Mouse (Mus musculus): ENCODE data around the gene Spc24. TPM values are rescaled to one million over a fixed set of nuclear protein-coding genes. Genes with fewer than 3 reads are reported as not detected.
"Not testable (repeated sequence)": the region's sequence is repeated elsewhere in the genome, so short reads cannot be mapped to it uniquely, and the experiment has no call there.

The Spc24 gene
- polyA plus RNA-seq, 1 experiment from 2014 or later: 94.2 TPM

GRCm38 (mm10) chr9:21781657-21782468 is 21.8 kb upstream of the Spc24 start:
- WGBS: 76% methylated on average over 15 of the region's 15 CpGs
- Histone ChIP-seq H3K9me3 (no peaks in the 10 kb centered on the region), H3K4me2 (replicated peaks) (no peak overlapping the region), H3K4me1 (replicated peaks) (no peaks in the 10 kb centered on the region), H3K4me3 (replicated peaks) (no peak overlapping the region), H3K9ac (no peak overlapping the region), H3K27ac (no peak overlapping the region), H3K36me3 (peaks cover 34% of the 10 kb centered on the region), H3K27me3 (replicated peaks) (no peaks in the 10 kb centered on the region)
- ATAC-seq: no peak

GRCm38 (mm10) chr9:21777726-21778125 is 17.6 kb upstream of the Spc24 start:
- Histone ChIP-seq H3K27me3 (replicated peaks) (no peaks in the 10 kb centered on the region), H3K4me2 (replicated peaks) (no peak overlapping the region), H3K36me3 (peaks cover 53% of the 10 kb centered on the region), H3K9ac (no peak overlapping the region), H3K4me3 (replicated peaks) (no peak overlapping the region), H3K9me3 (no peaks in the 10 kb centered on the region), H3K27ac (no peak overlapping the region), H3K4me1 (replicated peaks) (no peaks in the 10 kb centered on the region)
- 84% methylated on average over 3 of the region's 3 CpGs for WGBS
- ATAC-seq: no peak

- no peak for ATAC-seq
These were observed 14.2 kb upstream of the Spc24 start for GRCm38 (mm10) chr9:21774353-21774752.

GRCm38 (mm10) chr9:21773396-21773795 is 13.3 kb upstream of the Spc24 start:
- ATAC-seq; H3K9ac ChIP-seq; H3K27ac ChIP-seq; H3K4me1 ChIP-seq (replicated peaks); H3K9me3 ChIP-seq; H3K27me3 ChIP-seq (replicated peaks); H3K4me2 ChIP-seq (replicated peaks); H3K4me3 ChIP-seq (replicated peaks): not testable (repeated sequence)
- peaks cover 43% of the 10 kb centered on the region for H3K36me3 ChIP-seq
- 86% methylated on average over 5 of the region's 5 CpGs for WGBS

More at GRCm38 (mm10) chr9:21774353-21774752, 14.2 kb upstream of the Spc24 start:
- no peaks in the 10 kb centered on the region for H3K4me1 ChIP-seq (replicated peaks)
- H3K36me3 ChIP-seq: peaks cover 48% of the 10 kb centered on the region
- no peaks in the 10 kb centered on the region for H3K9me3 ChIP-seq
- WGBS: 92% methylated on average over 16 of the region's 16 CpGs
- no peak overlapping the region for H3K4me2 ChIP-seq (replicated peaks)
- H3K27ac ChIP-seq: no peak overlapping the region
- no peak overlapping the region for H3K4me3 ChIP-seq (replicated peaks)
- no peaks in the 10 kb centered on the region for H3K27me3 ChIP-seq (replicated peaks)
- H3K9ac ChIP-seq: no peak overlapping the region

- no peaks in the 10 kb centered on the region for H3K27me3 ChIP-seq (replicated peaks)
- ATAC-seq: no peak; the same call in 1 of the 2 replicates
- H3K9me3 ChIP-seq: no peaks in the 10 kb centered on the region
- H3K9ac ChIP-seq: no peak overlapping the region
- no peaks in the 10 kb centered on the region for H3K4me1 ChIP-seq (replicated peaks)
- H3K27ac ChIP-seq: peak overlapping the region; percentile 37
- no peak overlapping the region for H3K4me3 ChIP-seq (replicated peaks)
- peaks cover 26% of the 10 kb centered on the region for H3K36me3 ChIP-seq
- 77% methylated on average over 26 of the region's 26 CpGs for WGBS
- H3K4me2 ChIP-seq (replicated peaks): no peak overlapping the region
These were observed 9.6 kb upstream of the Spc24 start for GRCm38 (mm10) chr9:21769558-21770183.

GRCm38 (mm10) chr9:21768511-21769411 is 8.7 kb upstream of the Spc24 start:
- H3K9ac ChIP-seq: no peak overlapping the region
- H3K4me1 ChIP-seq (replicated peaks): no peaks in the 10 kb centered on the region
- H3K9me3 ChIP-seq: no peaks in the 10 kb centered on the region
- ATAC-seq: peak; percentile 37; the same call in 1 of the 2 replicates
- peak overlapping the region; percentile 64 for H3K27ac ChIP-seq
- peaks cover 21% of the 10 kb centered on the region for H3K36me3 ChIP-seq
- no peak overlapping the region for H3K4me3 ChIP-seq (replicated peaks)
- WGBS: 59% methylated on average over 13 of the region's 13 CpGs
- no peaks in the 10 kb centered on the region for H3K27me3 ChIP-seq (replicated peaks)
- no peak overlapping the region for H3K4me2 ChIP-seq (replicated peaks)

GRCm38 (mm10) chr9:21767896-21768295 is 7.8 kb upstream of the Spc24 start:
- peak; percentile 42; the same call in 1 of the 2 replicates for ATAC-seq
- Histone ChIP-seq H3K36me3 (peaks cover 18% of the 10 kb centered on the region), H3K4me3 (replicated peaks) (no peak overlapping the region), H3K4me1 (replicated peaks) (no peaks in the 10 kb centered on the region), H3K9me3 (no peaks in the 10 kb centered on the region), H3K27ac (no peak overlapping the region), H3K27me3 (replicated peaks) (no peaks in the 10 kb centered on the region), H3K4me2 (replicated peaks) (no peak overlapping the region), H3K9ac (no peak overlapping the region)
- 78% methylated on average over 11 of the region's 11 CpGs for WGBS

GRCm38 (mm10) chr9:21764084-21764999 is 4.2 kb upstream of the Spc24 start:
- Histone ChIP-seq H3K36me3 (peaks cover 7% of the 10 kb centered on the region; the same call in 1 of the 2 replicates), H3K4me3 (replicated peaks) (no peak overlapping the region), H3K4me2 (replicated peaks) (no peak overlapping the region), H3K27ac (no peak overlapping the region), H3K9me3 (no peaks in the 10 kb centered on the region), H3K4me1 (replicated peaks) (0 out of 2 replicates have a peak, but pooled peaks cover 4% of the 10 kb centered on the region), H3K27me3 (replicated peaks) (no peaks in the 10 kb centered on the region), H3K9ac (no peak overlapping the region)
- ATAC-seq: no peak
- WGBS: 93% methylated on average over 6 of the region's 6 CpGs

GRCm38 (mm10) chr9:21762135-21762534 is 2.0 kb upstream of the Spc24 start:
- Histone ChIP-seq H3K4me2 (replicated peaks) (no peak overlapping the region), H3K27me3 (replicated peaks) (no peaks in the 10 kb centered on the region)
- ATAC-seq: peak; percentile 32

GRCm38 (mm10) chr9:21759718-21760117 is 385 bp downstream of the Spc24 start:
- H3K27ac ChIP-seq: peak overlapping the region; percentile 71
- peaks cover 4% of the 10 kb centered on the region; the same call in 1 of the 2 replicates for H3K36me3 ChIP-seq
- WGBS: 0% methylated on average over 20 of the region's 20 CpGs

More at GRCm38 (mm10) chr9:21762135-21762534, 2.0 kb upstream of the Spc24 start:
- peaks cover 7% of the 10 kb centered on the region; the same call in 1 of the 2 replicates for H3K36me3 ChIP-seq
- H3K4me1 ChIP-seq (replicated peaks): peaks cover 13% of the 10 kb centered on the region
- H3K4me3 ChIP-seq (replicated peaks): no peak overlapping the region
- H3K27ac ChIP-seq: peak overlapping the region; percentile 54; the same call in 1 of the 2 replicates
- H3K9ac ChIP-seq: no peak overlapping the region
- H3K9me3 ChIP-seq: no peaks in the 10 kb centered on the region

More at GRCm38 (mm10) chr9:21759718-21760117, 385 bp downstream of the Spc24 start:
- H3K4me1 ChIP-seq (replicated peaks): peaks cover 13% of the 10 kb centered on the region
- H3K9ac ChIP-seq: peak overlapping the region; percentile 95
- H3K4me2 ChIP-seq (replicated peaks): peak overlapping the region; percentile 76
- peak overlapping the region; percentile 90 for H3K4me3 ChIP-seq (replicated peaks)
- no peak; the same call in none of the 2 replicates for ATAC-seq
- H3K9me3 ChIP-seq: no peaks in the 10 kb centered on the region
- no peaks in the 10 kb centered on the region for H3K27me3 ChIP-seq (replicated peaks)

Measured in intestine, embryonic 15.5 days (tissue).